ENCODE assay signal across 8 mouse cellular contexts in the genomic region with DNA sequence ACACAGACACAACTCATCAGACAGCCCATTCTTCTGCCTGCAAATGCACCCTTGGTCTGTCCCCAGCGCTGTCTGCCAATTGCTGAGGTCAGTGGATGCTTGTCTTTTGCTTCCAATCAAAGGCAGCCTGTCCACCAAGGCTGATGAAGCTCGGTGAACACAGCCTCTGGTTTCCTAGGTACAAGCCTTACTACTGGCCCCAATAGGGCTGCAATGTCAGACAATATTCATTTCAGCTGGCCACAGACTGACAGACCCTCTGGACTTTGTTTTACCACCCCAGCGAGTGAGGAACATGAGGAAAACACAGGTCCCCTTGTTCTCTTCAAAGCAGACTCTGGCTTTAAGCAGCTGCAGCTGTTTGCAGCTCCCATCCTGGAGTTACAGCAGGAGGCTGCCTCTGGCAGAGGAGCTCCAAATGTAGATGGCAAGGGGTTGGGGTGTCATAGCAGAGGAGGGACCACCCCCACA. TPM values are rescaled to one million over a fixed set of nuclear protein-coding genes. Genes with fewer than 3 reads are reported as not detected.
DNase-seq lines count a peak whose midpoint lies in the region; ATAC-seq and TF ChIP-seq lines count a peak whose summit lies in the region.

No protein-coding gene starts in this region.

- no peak for ATAC-seq in megakaryocyte, adult 5-6 weeks (ENCODE audit: poor library complexity, severe bottlenecking)
- ATAC-seq in forebrain, embryonic 12.5 days (ENCODE audit: low FRiP score) = no peak
- no peak for ATAC-seq in neural tube, embryonic 11.5 days (ENCODE audit: insufficient read depth, low FRiP score, low TSS enrichment)

- H3K36me3 ChIP-seq in megakaryocyte, embryonic 14.5 days (replicated peaks; ENCODE audit: low read length) = no peaks in the 10 kb centered on the region
- no peaks in the 10 kb centered on the region for H3K36me3 ChIP-seq in forebrain, embryonic 12.5 days (replicated peaks)
- no peaks in the 10 kb centered on the region for H3K36me3 ChIP-seq in hindbrain, embryonic 10.5 days
- no peaks in the 10 kb centered on the region for H3K36me3 ChIP-seq in limb, embryonic 10.5 days
- H3K36me3 ChIP-seq in neural tube, embryonic 11.5 days (ENCODE audit: control insufficient read depth, insufficient read depth, low read length) = no peaks in the 10 kb centered on the region
- no peaks in the 10 kb centered on the region for H3K36me3 ChIP-seq in thymus, adult 2 months (ENCODE audit: control insufficient read depth, insufficient read depth, low read length)

- H3K9ac ChIP-seq in forebrain, embryonic 12.5 days = peak overlapping the region; percentile 82; the same call in 1 of the 2 replicates
- H3K9ac ChIP-seq in neural tube, embryonic 11.5 days (ENCODE audit: low read length) = peak overlapping the region; percentile 44

- H3K27me3 ChIP-seq in megakaryocyte, embryonic 14.5 days (replicated peaks) = peaks cover 48% of the 10 kb centered on the region
- no peaks in the 10 kb centered on the region for H3K27me3 ChIP-seq in forebrain, embryonic 12.5 days
- H3K27me3 ChIP-seq in hindbrain, embryonic 10.5 days (ENCODE audit: insufficient read depth, poor library complexity, severe bottlenecking) = no peaks in the 10 kb centered on the region
- no peaks in the 10 kb centered on the region for H3K27me3 ChIP-seq in limb, embryonic 10.5 days (ENCODE audit: low read depth, poor library complexity, severe bottlenecking)
- no peaks in the 10 kb centered on the region for H3K27me3 ChIP-seq in neural tube, embryonic 11.5 days (ENCODE audit: control insufficient read depth, insufficient read depth, low read length)
- no peaks in the 10 kb centered on the region for H3K27me3 ChIP-seq in thymus, adult 2 months (ENCODE audit: control insufficient read depth, insufficient read depth, low read length)

- H3K4me2 ChIP-seq in forebrain, embryonic 12.5 days = peak overlapping the region; percentile 60
- peak overlapping the region; percentile 49 for H3K4me2 ChIP-seq in neural tube, embryonic 11.5 days (ENCODE audit: low read depth)

- 57% methylated on average over 3 of the region's 3 CpGs for WGBS in forebrain, embryonic 12.5 days
- 61% methylated on average over 3 of the region's 3 CpGs for WGBS in hindbrain, embryonic 10.5 days
- 74% methylated on average over 3 of the region's 3 CpGs for WGBS in limb, embryonic 10.5 days
- 62% methylated on average over 3 of the region's 3 CpGs for WGBS in neural tube, embryonic 11.5 days
- WGBS in thymus, adult 2 months = 84% methylated on average over 3 of the region's 3 CpGs

- peaks cover 60% of the 10 kb centered on the region for H3K4me1 ChIP-seq in megakaryocyte, embryonic 14.5 days
- peaks cover 41% of the 10 kb centered on the region for H3K4me1 ChIP-seq in forebrain, embryonic 12.5 days
- H3K4me1 ChIP-seq in hindbrain, embryonic 10.5 days (replicated peaks) = peaks cover 48% of the 10 kb centered on the region
- peaks cover 42% of the 10 kb centered on the region for H3K4me1 ChIP-seq in limb, embryonic 10.5 days
- peaks cover 26% of the 10 kb centered on the region for H3K4me1 ChIP-seq in neural tube, embryonic 11.5 days (ENCODE audit: control insufficient read depth, insufficient read depth, low read length)
- peaks cover 10% of the 10 kb centered on the region for H3K4me1 ChIP-seq in thymus, adult 2 months (replicated peaks; ENCODE audit: control insufficient read depth, insufficient read depth, low read length)

- peak; percentile 41 for DNase-seq in hindbrain, embryonic 10.5 days (ENCODE audit: low spot score)
- peak; percentile 41 for DNase-seq in limb, embryonic 10.5 days (ENCODE audit: low spot score)
- peak; percentile 16 for DNase-seq in neural tube, embryonic 11.5 days (ENCODE audit: low spot score)
- DNase-seq in thymus, adult 2 months = no peak
- no peak for DNase-seq in kidney, postnatal 14 days

- H3K9me3 ChIP-seq in megakaryocyte, embryonic 14.5 days = no peaks in the 10 kb centered on the region
- no peaks in the 10 kb centered on the region for H3K9me3 ChIP-seq in forebrain, embryonic 12.5 days
- H3K9me3 ChIP-seq in hindbrain, embryonic 10.5 days = no peaks in the 10 kb centered on the region
- H3K9me3 ChIP-seq in limb, embryonic 10.5 days (replicated peaks) = no peaks in the 10 kb centered on the region
- H3K9me3 ChIP-seq in neural tube, embryonic 11.5 days (ENCODE audit: control insufficient read depth, low read length) = no peaks in the 10 kb centered on the region

- peak overlapping the region; percentile 100 for H3K4me3 ChIP-seq in megakaryocyte, embryonic 14.5 days (replicated peaks)
- no peak overlapping the region for H3K4me3 ChIP-seq in forebrain, embryonic 12.5 days (replicated peaks)
- H3K4me3 ChIP-seq in hindbrain, embryonic 10.5 days = peak overlapping the region; percentile 97
- peak overlapping the region; percentile 91 for H3K4me3 ChIP-seq in limb, embryonic 10.5 days
- no peak overlapping the region for H3K4me3 ChIP-seq in neural tube, embryonic 11.5 days (ENCODE audit: low read depth, low read length)
- no peak overlapping the region for H3K4me3 ChIP-seq in thymus, adult 2 months (ENCODE audit: control insufficient read depth, insufficient read depth, low read length)

- TF ChIP-seq POLR2A in thymus, adult 2 months (IDR thresholded peaks at IDR 0.05; ENCODE audit: control insufficient read depth, extremely low read depth, insufficient read depth, low read length, poor library complexity) = no peak

- H3K27ac ChIP-seq in forebrain, embryonic 12.5 days = peak overlapping the region; percentile 92
- H3K27ac ChIP-seq in hindbrain, embryonic 10.5 days = peak overlapping the region; percentile 97
- H3K27ac ChIP-seq in limb, embryonic 10.5 days = peak overlapping the region; percentile 95
- peak overlapping the region; percentile 87 for H3K27ac ChIP-seq in neural tube, embryonic 11.5 days (ENCODE audit: low read depth, low read length)
- no peak overlapping the region for H3K27ac ChIP-seq in thymus, adult 2 months (ENCODE audit: control insufficient read depth, insufficient read depth, low read length)

- TF ChIP-seq CTCF in thymus, adult 2 months (IDR thresholded peaks at IDR 0.05; ENCODE audit: borderline replicate concordance, control insufficient read depth, extremely low read depth, insufficient read depth, low read length, poor library complexity) = no peak

RNA-seq across cellular contexts. Expression of a gene that starts 1.3 kb away (rescaled TPM):
- polyA plus RNA-seq in megakaryocyte, embryonic 14.5 days (2012; ENCODE audit: insufficient read depth, low replicate concordance) = 7.0 and 8.7 TPM in 2 replicates
- 55.1 TPM in 2 replicates for total RNA-seq in megakaryocyte, adult 5-6 weeks (2015)
- 36.5 and 37.5 TPM in 2 replicates for total RNA-seq in megakaryocyte, adult 5-6 weeks (2017)
- 26.3 and 27.6 TPM in 2 replicates for polyA plus RNA-seq in forebrain, embryonic 12.5 days (2016; fragmentation: Nextera tagmentation; extraction: Ambion mirVana)
- polyA plus RNA-seq in hindbrain, embryonic 10.5 days (2016; fragmentation: Nextera tagmentation; extraction: Ambion mirVana) = 19.3 and 25.6 TPM in 2 replicates
- 11.7 and 11.8 TPM in 2 replicates for polyA plus RNA-seq in limb, embryonic 10.5 days (2016; fragmentation: Nextera tagmentation; extraction: Ambion mirVana)
- 22.1 and 25.1 TPM in 2 replicates for polyA plus RNA-seq in neural tube, embryonic 11.5 days (2014; fragmentation: Nextera tagmentation; extraction: Ambion mirVana)
- 60.3 and 66.6 TPM in 2 replicates for polyA plus RNA-seq in thymus, adult 2 months (2012; rRNA removed)

RNA-seq across cellular contexts. Expression of a gene that starts 12.6 kb away (rescaled TPM):
- 11.5 and 16.3 TPM in 2 replicates for polyA plus RNA-seq in megakaryocyte, embryonic 14.5 days (2012; ENCODE audit: insufficient read depth, low replicate concordance)
- total RNA-seq in megakaryocyte, adult 5-6 weeks (2015) = 20.2 and 25.3 TPM in 2 replicates
- total RNA-seq in megakaryocyte, adult 5-6 weeks (2017) = 37.0 and 43.6 TPM in 2 replicates
- 70.2 and 74.2 TPM in 2 replicates for polyA plus RNA-seq in forebrain, embryonic 12.5 days (2016; fragmentation: Nextera tagmentation; extraction: Ambion mirVana)
- polyA plus RNA-seq in hindbrain, embryonic 10.5 days (2016; fragmentation: Nextera tagmentation; extraction: Ambion mirVana) = 55.4 and 57.1 TPM in 2 replicates
- polyA plus RNA-seq in limb, embryonic 10.5 days (2016; fragmentation: Nextera tagmentation; extraction: Ambion mirVana) = 53.5 and 65.9 TPM in 2 replicates
- 53.3 and 58.5 TPM in 2 replicates for polyA plus RNA-seq in neural tube, embryonic 11.5 days (2014; fragmentation: Nextera tagmentation; extraction: Ambion mirVana)
- 247 and 304 TPM in 2 replicates for polyA plus RNA-seq in thymus, adult 2 months (2012; rRNA removed)

RNA-seq across cellular contexts. Expression of a gene that starts 36.8 kb away (rescaled TPM):
- polyA plus RNA-seq in megakaryocyte, embryonic 14.5 days (2012; ENCODE audit: insufficient read depth, low replicate concordance) = 25.3 and 64.2 TPM in 2 replicates
- 4.2 and 5.9 TPM in 2 replicates for total RNA-seq in megakaryocyte, adult 5-6 weeks (2015)
- total RNA-seq in megakaryocyte, adult 5-6 weeks (2017) = 2.4 and 4.0 TPM in 2 replicates
- polyA plus RNA-seq in forebrain, embryonic 12.5 days (2016; fragmentation: Nextera tagmentation; extraction: Ambion mirVana) = 28.2 and 29.2 TPM in 2 replicates
- polyA plus RNA-seq in hindbrain, embryonic 10.5 days (2016; fragmentation: Nextera tagmentation; extraction: Ambion mirVana) = 22.8 and 27.2 TPM in 2 replicates
- polyA plus RNA-seq in limb, embryonic 10.5 days (2016; fragmentation: Nextera tagmentation; extraction: Ambion mirVana) = 25.6 and 27.9 TPM in 2 replicates
- polyA plus RNA-seq in neural tube, embryonic 11.5 days (2014; fragmentation: Nextera tagmentation; extraction: Ambion mirVana) = 21.8 TPM in 2 replicates
- 69.7 and 87.6 TPM in 2 replicates for polyA plus RNA-seq in thymus, adult 2 months (2012; rRNA removed)

Comparison
In these comparisons a context has a peak if more than half of its experiments do, and no peak if none do; other contexts are left out.
1. H3K4me3 ChIP-seq: peak in megakaryocyte, embryonic 14.5 days (single experiment), hindbrain, embryonic 10.5 days (single experiment) and limb, embryonic 10.5 days (single experiment); none in forebrain, embryonic 12.5 days (single experiment), neural tube, embryonic 11.5 days (single experiment) and thymus, adult 2 months (single experiment).
2. DNase-seq: peak in hindbrain, embryonic 10.5 days (single experiment), limb, embryonic 10.5 days (single experiment) and neural tube, embryonic 11.5 days (single experiment); none in thymus, adult 2 months (single experiment) and kidney, postnatal 14 days (single experiment).